Mouse (Mus musculus) liver, adult (tissue): Measurements from ENCODE around the gene Usf2.

Source experiments
- GATA4 ChIP-seq: IDR thresholded peaks from 2 replicates; pipeline ENCODE4 v1.6.1; 2014; ENCODE audit warnings: mild to moderate bottlenecking, low read length; ENCODE audit not compliant: insufficient replicate concordance

Gene Usf2

DNA sequence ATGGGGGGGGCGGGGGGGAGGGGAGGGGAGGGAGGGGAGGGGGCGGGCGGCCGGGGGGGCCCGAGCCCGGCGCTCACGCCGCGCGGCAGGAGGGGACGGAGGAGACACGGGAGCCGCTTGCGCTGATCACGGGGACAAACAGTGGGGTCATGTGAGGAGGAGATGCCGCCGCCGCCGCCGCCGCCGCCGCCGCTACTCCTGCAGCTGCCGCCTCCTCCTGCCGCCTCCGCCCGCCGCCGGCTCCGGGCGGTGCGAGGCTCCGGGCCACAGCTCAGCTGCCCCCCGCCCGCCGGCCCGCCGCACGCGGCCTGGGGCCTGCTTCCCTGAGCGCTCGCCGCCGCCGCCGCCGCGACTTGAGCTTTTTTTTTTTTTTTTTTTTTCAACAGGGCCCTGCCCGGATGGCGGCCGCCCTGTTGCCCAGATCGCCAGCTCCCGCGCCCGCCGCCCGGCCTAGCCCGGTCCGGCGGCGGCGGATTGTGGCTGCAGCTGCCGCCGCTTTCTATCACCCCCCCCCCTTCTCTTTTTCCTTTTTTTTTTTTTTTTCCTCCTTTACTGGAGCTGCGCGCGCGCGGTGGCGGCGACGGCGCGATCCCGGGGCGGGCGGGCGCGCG is at the start of gene Usf2:
TSS of gene Usf2 (minus strand) at position 48 of the 611 bp plus-strand sequence.
- TF ChIP-seq GATA4 = no peak

- no peak for TF ChIP-seq GATA4
Measured at GRCm38 (mm10) chr7:31002650-31003049, 46.0 kb upstream of the Usf2 start.

GRCm38 (mm10) chr7:31000505-31001020 is 44.0 kb upstream of the Usf2 start:
- no peak for TF ChIP-seq GATA4

DNA sequence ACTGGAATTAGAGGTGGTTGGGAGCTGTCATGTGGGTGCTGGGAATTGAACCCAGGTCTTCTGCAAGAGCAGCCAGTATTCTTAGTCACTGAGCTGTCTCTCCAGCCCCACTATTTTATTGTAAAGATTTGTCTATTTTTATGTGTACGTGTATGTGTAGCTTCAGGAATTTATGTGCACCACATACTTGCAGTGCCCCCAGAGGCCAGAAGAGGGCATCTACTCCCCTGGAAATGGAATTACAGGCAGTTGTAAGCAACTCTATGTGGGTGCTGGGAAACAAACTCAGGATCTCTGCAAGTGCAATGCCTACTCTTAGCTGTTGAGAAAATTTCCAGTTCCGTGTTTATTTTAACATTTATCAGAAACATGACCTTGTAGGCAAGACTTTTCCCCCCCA is 39.9 kb upstream of the Usf2 start:
- no peak for TF ChIP-seq GATA4

- no peak for TF ChIP-seq GATA4
Measured at GRCm38 (mm10) chr7:30993986-30994385, 37.4 kb upstream of the Usf2 start.

DNA sequence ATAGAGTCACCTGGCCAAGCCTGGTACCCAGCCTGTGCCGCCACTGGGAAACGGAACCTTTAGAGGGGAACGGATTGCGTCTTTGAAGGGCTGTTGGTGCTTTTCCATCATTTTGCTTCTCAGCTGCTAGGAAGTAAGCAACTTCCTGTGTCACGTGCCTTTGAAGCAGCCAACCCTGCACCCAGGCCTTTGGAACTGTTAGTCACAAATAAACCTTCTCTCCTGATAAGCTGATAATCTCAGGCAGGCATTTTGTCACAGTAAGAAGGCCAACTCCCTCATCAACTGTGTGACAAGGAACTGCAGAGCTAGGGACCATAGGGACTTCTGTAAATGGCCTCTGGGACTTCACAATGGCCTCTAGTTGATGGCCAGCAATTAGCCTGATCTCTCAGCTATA is 35.5 kb upstream of the Usf2 start:
- no peak for TF ChIP-seq GATA4

DNA sequence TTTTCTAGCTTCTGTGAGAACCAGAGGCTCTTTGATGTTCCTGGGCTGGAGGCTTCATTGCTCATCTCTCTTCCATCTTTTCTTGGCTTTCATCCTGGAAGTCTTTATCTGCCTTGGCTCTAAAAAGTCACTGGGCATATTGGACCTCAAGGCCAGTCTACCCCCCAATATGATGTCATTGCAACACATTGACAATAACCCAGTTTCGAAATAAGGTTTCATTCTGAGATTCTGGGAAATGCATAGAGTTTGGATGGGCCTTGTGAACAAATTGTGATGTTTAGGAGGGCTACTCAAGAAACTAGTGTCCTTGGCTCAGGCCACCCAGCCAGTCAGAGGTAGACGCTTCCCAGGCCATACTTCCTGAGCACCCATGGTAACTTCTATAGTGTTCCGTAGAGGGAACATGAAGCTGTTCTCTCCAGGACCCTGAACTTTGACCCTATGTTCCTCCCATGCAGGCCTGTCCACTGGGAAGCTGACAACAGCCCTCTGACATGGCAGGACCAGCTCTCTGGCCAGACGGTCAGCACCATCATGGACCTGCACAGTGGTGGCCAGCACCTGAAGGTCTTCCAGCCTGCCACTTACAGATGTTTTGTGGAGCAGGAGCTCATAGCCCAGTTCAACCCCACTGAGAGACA is 32.0 kb upstream of the Usf2 start:
- TF ChIP-seq GATA4 = peak; percentile 15; the same call in 1 of the 2 replicates

- TF ChIP-seq GATA4 = peak; percentile 52; the same call in 1 of the 2 replicates
Measured at GRCm38 (mm10) chr7:30985357-30985756, 28.8 kb upstream of the Usf2 start.

- TF ChIP-seq GATA4 = no peak
Measured at GRCm38 (mm10) chr7:30981703-30982102, 25.1 kb upstream of the Usf2 start.

GRCm38 (mm10) chr7:30973501-30974289 is 17.1 kb upstream of the Usf2 start, which contains the start of gene Fam187b:
Fam187b (plus strand) TSS chr7:30973790.
- TF ChIP-seq GATA4 = peak; percentile 1; the same call in 1 of the 2 replicates

DNA sequence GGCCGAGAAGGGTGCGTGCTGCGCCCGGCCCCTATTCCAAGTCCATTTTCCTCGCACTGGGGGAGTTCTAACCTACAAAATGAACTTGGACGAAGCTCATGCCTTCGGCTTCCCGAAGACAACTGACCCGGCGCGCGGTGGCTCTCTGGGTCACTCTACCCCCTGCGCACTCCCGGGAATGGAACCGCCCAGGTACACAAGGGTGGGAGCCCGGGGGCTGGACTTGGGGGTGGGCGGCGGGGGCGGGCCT is 16.6 kb upstream of the Usf2 start, which contains the start of gene Lsr:
TSS of gene Lsr (minus strand) at position 214 of the 250 bp plus-strand sequence.
- no peak for TF ChIP-seq GATA4

DNA sequence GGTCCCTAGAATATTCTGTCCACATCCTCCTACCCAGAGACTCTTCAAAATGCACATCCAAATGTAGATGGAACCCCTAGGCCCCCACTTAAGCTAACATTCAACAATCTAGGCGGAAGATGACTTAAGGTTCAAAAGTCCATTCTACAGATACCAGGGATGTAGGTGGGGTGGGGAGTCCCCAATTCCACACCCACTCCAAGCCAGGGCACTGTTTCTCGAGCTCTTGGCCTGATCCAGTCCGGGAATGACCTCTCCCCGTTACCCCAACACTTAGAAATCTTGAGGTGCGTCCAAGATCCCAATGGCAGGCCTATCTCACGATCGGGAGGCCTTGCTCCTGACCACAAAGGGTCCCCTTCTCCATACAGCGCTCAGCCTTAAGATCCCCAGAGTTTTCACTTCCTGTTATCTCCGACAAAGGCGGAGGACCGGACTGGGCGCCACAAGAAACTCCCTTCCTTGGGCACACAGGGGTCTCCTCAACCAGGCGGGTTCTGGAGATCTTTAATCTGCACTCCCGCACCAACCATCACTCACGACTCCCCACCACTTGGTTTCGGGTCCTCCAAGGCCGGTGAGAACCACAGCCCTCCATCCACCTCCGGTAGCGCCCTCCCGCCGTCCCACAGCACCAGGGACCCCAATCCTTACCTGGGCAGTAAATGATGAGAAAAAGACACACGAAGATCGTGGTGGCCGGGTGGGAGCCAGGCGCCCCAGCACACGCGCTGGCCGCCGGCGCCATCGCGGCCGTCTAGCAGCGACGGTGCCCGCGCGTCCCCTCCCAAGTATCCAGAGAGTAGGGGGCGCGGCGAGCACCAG is 16.0 kb upstream of the Usf2 start:
- no peak for TF ChIP-seq GATA4

- no peak for TF ChIP-seq GATA4
Measured at GRCm38 (mm10) chr7:30971901-30972300, 15.3 kb upstream of the Usf2 start.

GRCm38 (mm10) chr7:30969174-30969573 is 12.6 kb upstream of the Usf2 start:
- TF ChIP-seq GATA4 = no peak

DNA sequence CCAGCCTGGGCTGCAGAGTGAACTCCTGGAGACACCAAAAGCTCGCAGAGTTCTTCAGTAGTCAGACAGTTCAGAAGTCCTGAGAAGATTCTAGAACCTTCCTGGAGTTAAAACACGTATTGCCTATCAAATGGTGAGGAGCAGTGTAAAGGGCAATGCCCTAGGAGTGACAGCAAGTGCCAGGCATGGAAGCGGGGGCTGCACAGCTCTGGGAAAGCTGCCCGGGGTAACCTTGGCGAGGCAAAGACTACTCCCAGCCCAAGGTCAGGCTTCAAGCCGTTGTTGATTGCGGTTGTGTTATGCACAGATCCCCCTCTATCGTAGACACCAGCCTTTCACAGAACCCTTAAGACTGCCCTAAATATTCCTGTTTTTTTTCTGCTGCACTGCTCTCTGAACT is 12.0 kb upstream of the Usf2 start:
- no peak for TF ChIP-seq GATA4
